Mouse (Mus musculus) hindbrain, postnatal 0 days (tissue): ENCODE measurements around the gene Slc39a11. TPM values are rescaled to one million over a fixed set of nuclear protein-coding genes. Genes with fewer than 3 reads are reported as not detected.

Experiments used
- ATAC-seq: fragments of 200-750 bp; cut with Nextera tagmentation; 2 replicates; pipeline ENCODE4 v1.8.0; 2017; ENCODE audit warnings: mild to moderate bottlenecking, moderate TSS enrichment, moderate library complexity
- DNase-seq: peaks from one replicate; pipeline ENCODE4 v3.0.0-alpha.2; 2015; ENCODE audit warnings: low spot score
- H3K27ac ChIP-seq: fragments of 300-500 bp; sonication (generic); 2 replicates; pipeline ENCODE4 v1.5.1; 2014; ENCODE audit warnings: mild to moderate bottlenecking
- H3K27me3 ChIP-seq: fragments of 300-500 bp; sonication (generic); 2 replicates; pipeline ENCODE4 v1.6.1; 2014; ENCODE audit warnings: low read length, mixed read lengths; ENCODE audit not compliant: insufficient read depth
- H3K36me3 ChIP-seq: fragments of 300-500 bp; sonication (generic); 2 replicates; pipeline ENCODE4 v1.6.1; 2014; ENCODE audit warnings: low read length, mixed read lengths; ENCODE audit not compliant: insufficient read depth
- H3K4me1 ChIP-seq: fragments of 300-500 bp; sonication (generic); 2 replicates; pipeline ENCODE4 v1.6.1; 2014; ENCODE audit warnings: antibody characterized with exemption, low read length, mixed read lengths; ENCODE audit not compliant: insufficient read depth
- H3K4me2 ChIP-seq: fragments of 300-500 bp; sonication (generic); 2 replicates; pipeline ENCODE4 v1.6.1; 2014; ENCODE audit warnings: low read depth, mild to moderate bottlenecking, low read length, moderate library complexity, mixed read lengths
- H3K4me3 ChIP-seq: fragments of 300-500 bp; sonication (generic); 2 replicates; pipeline ENCODE4 v1.5.1; 2014; ENCODE audit warnings: low read length
- H3K9ac ChIP-seq: fragments of 300-500 bp; sonication (generic); replicated peaks from 2 replicates; pipeline ENCODE4 v1.6.1; 2014; ENCODE audit warnings: mild to moderate bottlenecking, low read length, moderate library complexity, mixed read lengths
- H3K9me3 ChIP-seq: fragments of 300-500 bp; sonication (generic); 2 replicates; pipeline ENCODE4 v1.6.1; 2016; ENCODE audit warnings: low read length, mixed read lengths
- CTCF ChIP-seq: IDR thresholded peaks from 2 replicates; pipeline ENCODE4 v1.5.1; 2016; ENCODE audit warnings: antibody characterized with exemption, control low read depth, low read depth
- WGBS: fragments of 180-500 bp; shearing (Covaris S2); extraction: QIAGEN DNeasy Blood & Tissue Kit; methylation state at CpG from one replicate; pipeline ENCODE4 v1.1.7; 2014; 5-methylcytosine and 5-hydroxymethylcytosine counted together
- polyA plus RNA-seq: library from polyadenylated mRNA; unstranded; fragments of >200 nt; fragmentation: Nextera tagmentation; extraction: Ambion mirVana; gene quantifications from 2 replicates; pipeline ENCODE4 v1.2.1, GENCODE M21; 2015
- total RNA-seq: library from RNA; depleted of rRNA; stranded (reverse); fragments of >200 nt; gene quantifications from 2 replicates; pipeline ENCODE4 v1.2.3, GENCODE M21; 2014

The Slc39a11 gene
- total and polyA plus RNA-seq, 2 experiments from 2014 or later, result 35.6 to 63.3 TPM

- Histone ChIP-seq H3K9ac (no peak overlapping the region), H3K4me2 (no peak overlapping the region), H3K4me3 (no peak overlapping the region), H3K27ac (no peak overlapping the region), H3K36me3 (no peaks in the 10 kb centered on the region), H3K27me3 (no peaks in the 10 kb centered on the region), H3K4me1 (no peaks in the 10 kb centered on the region; the same call in 1 of the 2 replicates), H3K9me3 (no peaks in the 10 kb centered on the region)
- no peak for TF ChIP-seq CTCF
- DNase-seq (peak; percentile 81), ATAC-seq (no peak)
- 43% methylated on average over 5 of the region's 5 CpGs for WGBS
Observed at GRCm38 (mm10) chr11:113610266-113610665, 39.6 kb downstream of the Slc39a11 start.

GRCm38 (mm10) chr11:113609581-113609980 is 40.3 kb downstream of the Slc39a11 start:
- no peak for TF ChIP-seq CTCF
- WGBS, result 68% methylated on average over 5 of the region's 5 CpGs
- no peak for DNase-seq
- Histone ChIP-seq H3K27ac (no peak overlapping the region), H3K4me2 (no peak overlapping the region), H3K4me3 (no peak overlapping the region), H3K9me3 (no peaks in the 10 kb centered on the region), H3K27me3 (no peaks in the 10 kb centered on the region), H3K36me3 (no peaks in the 10 kb centered on the region), H3K9ac (no peak overlapping the region), H3K4me1 (no peaks in the 10 kb centered on the region; the same call in 1 of the 2 replicates)
- ATAC-seq, result no peak

DNA sequence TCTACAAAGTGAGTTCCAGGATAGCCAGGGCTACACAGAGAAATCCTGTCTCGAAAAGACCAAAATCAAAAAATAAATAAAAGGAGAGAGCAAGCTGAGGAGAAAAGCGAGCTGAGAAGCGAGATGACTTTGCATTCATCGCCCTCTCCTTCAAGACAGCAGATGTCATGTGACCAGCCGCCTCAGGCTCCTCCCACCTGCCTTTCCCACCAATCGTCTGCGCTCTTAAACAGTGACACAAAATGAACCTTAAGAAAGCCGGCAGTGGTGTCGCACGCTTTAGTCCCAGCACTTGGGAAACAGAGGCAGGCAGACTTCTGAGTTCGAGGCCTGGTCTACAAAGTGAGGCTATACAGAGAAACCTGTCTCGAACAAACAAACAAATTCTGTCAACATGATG is 42.3 kb downstream of the Slc39a11 start:
- Histone ChIP-seq H3K36me3 (no peaks in the 10 kb centered on the region), H3K4me1 (no peaks in the 10 kb centered on the region; the same call in 1 of the 2 replicates), H3K4me3 (no peak overlapping the region), H3K27ac (no peak overlapping the region), H3K9ac (no peak overlapping the region), H3K27me3 (no peaks in the 10 kb centered on the region), H3K4me2 (no peak overlapping the region), H3K9me3 (no peaks in the 10 kb centered on the region)
- ATAC-seq, result no peak
- DNase-seq, result no peak
- WGBS, result 95% methylated on average over 12 of the region's 12 CpGs
- no peak for TF ChIP-seq CTCF

GRCm38 (mm10) chr11:113601616-113602343 is 48.1 kb downstream of the Slc39a11 start:
- DNase-seq (no peak), ATAC-seq (peak; percentile 50; the same call in 1 of the 2 replicates)
- Histone ChIP-seq H3K9me3 (no peaks in the 10 kb centered on the region), H3K9ac (no peak overlapping the region), H3K4me3 (no peak overlapping the region), H3K27me3 (no peaks in the 10 kb centered on the region), H3K36me3 (no peaks in the 10 kb centered on the region), H3K27ac (peak overlapping the region; percentile 65), H3K4me2 (no peak overlapping the region), H3K4me1 (no peaks in the 10 kb centered on the region)
- TF ChIP-seq CTCF, result no peak
- 32% methylated on average over 12 of the region's 12 CpGs for WGBS

DNA sequence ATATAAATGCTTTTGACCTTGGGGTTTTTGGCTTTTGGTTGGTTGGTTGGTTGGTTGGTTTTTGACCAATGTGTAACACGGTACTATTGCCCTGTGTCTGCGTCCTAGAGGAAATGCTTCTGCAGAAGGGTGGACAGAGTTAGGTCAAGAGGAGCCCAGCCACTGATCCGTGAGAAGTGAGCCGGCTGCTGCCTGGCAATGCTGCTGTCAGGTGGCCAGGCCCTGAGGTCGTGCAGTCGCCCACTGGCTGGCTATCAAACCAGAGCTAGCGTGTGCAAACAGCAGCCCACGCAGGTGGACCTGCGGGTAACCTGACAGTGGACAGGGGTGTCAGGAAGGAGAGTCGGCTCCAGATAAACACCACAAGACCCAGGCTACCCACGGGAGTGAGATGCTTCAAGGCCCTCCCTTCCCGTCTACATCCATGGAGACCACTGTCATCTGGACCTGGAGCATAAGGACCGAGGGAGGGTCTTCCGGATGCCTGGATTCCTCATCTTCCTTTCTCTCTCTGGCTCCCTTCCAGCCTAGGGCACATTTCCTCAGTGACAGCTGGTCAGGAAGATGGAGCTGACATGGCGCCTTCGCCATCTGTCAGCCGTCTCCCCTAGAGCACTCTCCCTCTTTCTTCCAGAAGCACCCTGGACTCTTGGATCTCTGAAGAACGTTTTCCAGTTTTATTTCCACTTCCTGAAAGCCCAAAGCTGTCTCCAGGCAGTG is 49.2 kb downstream of the Slc39a11 start:
- H3K4me1 ChIP-seq, result no peaks in the 10 kb centered on the region
- DNase-seq (peak; percentile 84), ATAC-seq (peak; percentile 76)
- no peaks in the 10 kb centered on the region for H3K36me3 ChIP-seq
- H3K9ac ChIP-seq, result no peak overlapping the region
- H3K27me3 ChIP-seq, result no peaks in the 10 kb centered on the region
- H3K27ac ChIP-seq, result peak overlapping the region; percentile 65
- H3K4me3 ChIP-seq, result no peak overlapping the region
- TF ChIP-seq CTCF, result no peak
- 62% methylated on average over 18 of the region's 18 CpGs for WGBS
- no peaks in the 10 kb centered on the region for H3K9me3 ChIP-seq
- H3K4me2 ChIP-seq, result no peak overlapping the region

DNA sequence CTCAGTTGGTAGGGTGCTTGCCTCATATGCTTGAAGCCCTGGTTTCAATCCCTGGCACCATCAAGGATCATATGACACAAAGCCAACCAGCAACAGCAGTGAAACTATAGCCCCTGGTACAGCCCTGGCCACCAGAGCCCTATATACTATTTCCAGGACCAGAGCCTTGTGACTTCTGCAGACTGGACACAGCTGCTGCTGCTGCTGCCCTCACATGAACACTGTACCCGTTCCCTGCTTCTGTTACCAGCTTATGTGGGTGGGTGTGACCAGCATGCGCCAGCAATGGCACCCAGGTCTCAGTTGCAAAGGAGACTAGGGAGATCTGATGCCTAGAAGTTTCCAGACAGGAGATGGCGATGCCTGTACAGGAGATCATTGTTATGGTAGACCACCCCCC is 52.2 kb downstream of the Slc39a11 start:
- Histone ChIP-seq H3K4me2 (no peak overlapping the region), H3K27me3 (no peaks in the 10 kb centered on the region), H3K4me3 (no peak overlapping the region), H3K9me3 (no peaks in the 10 kb centered on the region), H3K27ac (no peak overlapping the region), H3K9ac (no peak overlapping the region), H3K36me3 (no peaks in the 10 kb centered on the region), H3K4me1 (no peaks in the 10 kb centered on the region)
- ATAC-seq (no peak), DNase-seq (no peak)
- no peak for TF ChIP-seq CTCF
- 90% methylated on average over 3 of the region's 3 CpGs for WGBS

GRCm38 (mm10) chr11:113595144-113595543 is 54.7 kb downstream of the Slc39a11 start:
- H3K9ac ChIP-seq, result no peak overlapping the region
- no peaks in the 10 kb centered on the region for H3K36me3 ChIP-seq
- DNase-seq, result no peak
- H3K4me2 ChIP-seq, result no peak overlapping the region
- no peaks in the 10 kb centered on the region for H3K9me3 ChIP-seq
- no peak for TF ChIP-seq CTCF
- no peak for ATAC-seq
- H3K27ac ChIP-seq, result no peak overlapping the region
- H3K27me3 ChIP-seq, result no peaks in the 10 kb centered on the region
- no peak overlapping the region for H3K4me3 ChIP-seq
- no peaks in the 10 kb centered on the region for H3K4me1 ChIP-seq
- 93% methylated on average over 5 of the region's 5 CpGs for WGBS
